Mouse (Mus musculus) heart, embryonic 13.5 days (tissue): ENCODE results near the gene Cts7. TPM values are rescaled to one million over a fixed set of nuclear protein-coding genes. Genes with fewer than 3 reads are reported as not detected.

Experiments used
- ATAC-seq: fragments of 200-750 bp; cut with Nextera tagmentation; 2 replicates; pipeline ENCODE4 v1.8.0; 2017; ENCODE audit warnings: moderate TSS enrichment; ENCODE audit not compliant: insufficient number of reproducible peaks, low FRiP score, low TSS enrichment; ENCODE audit errors: extremely low read depth
- H3K27ac ChIP-seq: fragments of 300-500 bp; sonication (generic); replicated peaks from 2 replicates; pipeline ENCODE4 v1.5.1; 2015; ENCODE audit warnings: moderate library complexity, mild to moderate bottlenecking, inconsistent platforms
- H3K27me3 ChIP-seq: fragments of 300-500 bp; sonication (generic); replicated peaks from 2 replicates; pipeline ENCODE4 v1.6.1; 2015; ENCODE audit warnings: mild to moderate bottlenecking, inconsistent platforms
- H3K36me3 ChIP-seq: fragments of 300-500 bp; sonication (generic); 2 replicates; pipeline ENCODE4 v1.6.1; 2015; ENCODE audit warnings: mild to moderate bottlenecking, inconsistent platforms
- H3K4me1 ChIP-seq: fragments of 300-500 bp; sonication (generic); 2 replicates; pipeline ENCODE4 v1.6.1; 2015; ENCODE audit warnings: inconsistent platforms
- H3K4me2 ChIP-seq: fragments of 300-500 bp; sonication (generic); 2 replicates; pipeline ENCODE4 v1.6.1; 2015; ENCODE audit warnings: inconsistent platforms, mild to moderate bottlenecking, moderate library complexity
- H3K4me3 ChIP-seq: fragments of 300-500 bp; sonication (generic); 2 replicates; pipeline ENCODE4 v1.5.1; 2015; ENCODE audit warnings: moderate library complexity, mild to moderate bottlenecking, inconsistent platforms
- H3K9ac ChIP-seq: fragments of 300-500 bp; sonication (generic); 2 replicates; pipeline ENCODE4 v1.6.1; 2015; ENCODE audit warnings: inconsistent platforms, mild to moderate bottlenecking, moderate library complexity
- H3K9me3 ChIP-seq: fragments of 300-500 bp; sonication (generic); 2 replicates; pipeline ENCODE4 v1.6.1; 2016; ENCODE audit warnings: inconsistent platforms
- microRNA-seq: library from miRNA; unstranded; fragments of <30 nt; microRNA quantifications from one replicate; pipeline ENCODE4, GENCODE M21; 2016
- polyA plus RNA-seq: library from polyadenylated mRNA; unstranded; fragments of >200 nt; fragmentation: Nextera tagmentation; extraction: Ambion mirVana; gene quantifications from 2 replicates; pipeline ENCODE4 v1.2.1, GENCODE M21; 2015

Gene Cts7
- polyA plus RNA-seq: not detected in 2 replicates

GRCm38 (mm10) chr13:61358097-61358496 lies at the start of gene Cts7:
Gene Cts7 (minus strand): TSS chr13:61358197.
- Histone ChIP-seq H3K4me1 (no peaks in the 10 kb centered on the region), H3K9ac (no peak within 1 kb of the TSS), H3K4me2 (no peak within 1 kb of the TSS), H3K9me3 (peaks cover 44% of the 10 kb centered on the region), H3K27me3 (no peaks in the 10 kb centered on the region), H3K4me3 (no peak within 1 kb of the TSS), H3K36me3 (no peaks in the 10 kb centered on the region), H3K27ac (no peak within 1 kb of the TSS)
- no peak for ATAC-seq

Small RNA genes within 50 kb of the gene (microRNA-seq; reads per million reads assigned to microRNA genes)
- not detected for gene Gm27704

Other genes with a start within 250 kb of the Cts7 start
- not detected in 2 replicates for gene Ctsr, start 193.9 kb downstream of the Cts7 start, polyA plus RNA-seq
- not detected in 2 replicates for gene Cts6, start 154.8 kb downstream of the Cts7 start, polyA plus RNA-seq
- not detected in 2 replicates for gene Cts8, start 102.8 kb downstream of the Cts7 start, polyA plus RNA-seq
- gene Gm49398, start 69.4 kb downstream of the Cts7 start, polyA plus RNA-seq: not detected in 2 replicates
- gene Ctsm, start 183.6 kb upstream of the Cts7 start, polyA plus RNA-seq: not detected in 2 replicates
- gene Gm49352, start 210.0 kb upstream of the Cts7 start, polyA plus RNA-seq: not detected in 2 replicates
- gene Cts3, start 211.9 kb upstream of the Cts7 start, polyA plus RNA-seq: not detected in 2 replicates